Comparison of ENCODE assay signal across 16 mouse cellular contexts in genomic region chr14:48869956-48870355, GRCm38 (mm10).
"Had no signal": no experiment of that assay in that cellular context is flagged by ENCODE, and none has a peak within 500 bp of the region (broad histone marks: within the 10 kb centered on the region; RNA-seq: fewer than 3 reads in every experiment).

No protein-coding gene starts in this region.

- H3K36me3 ChIP-seq: liver, embryonic 13.5 days; liver, embryonic 15.5 days; midbrain, embryonic 13.5 days; midbrain, embryonic 15.5 days; neural tube, embryonic 12.5 days; stomach, embryonic 15.5 days had no signal

- H3K27ac ChIP-seq: liver, embryonic 13.5 days; liver, embryonic 15.5 days; macrophage; midbrain, embryonic 13.5 days; midbrain, embryonic 15.5 days; neural tube, embryonic 12.5 days; stomach, embryonic 15.5 days had no signal

- H3K4me1 ChIP-seq: liver, embryonic 13.5 days; liver, embryonic 15.5 days; megakaryocyte, embryonic 14.5 days; midbrain, embryonic 13.5 days; midbrain, embryonic 15.5 days; neural tube, embryonic 12.5 days; stomach, embryonic 15.5 days had no signal

- H3K4me2 ChIP-seq: liver, embryonic 11.5 days; liver, embryonic 13.5 days; liver, embryonic 15.5 days; midbrain, embryonic 11.5 days; midbrain, embryonic 13.5 days; midbrain, embryonic 15.5 days; neural tube, embryonic 12.5 days; stomach, embryonic 15.5 days had no signal

- DNase-seq: liver, embryonic 13.5 days; liver, postnatal 0 days; lung, adult 2 months; right cerebral cortex, postnatal 14 days; thymus, adult 18-20 months; thymus, postnatal 14 days; thymus, postnatal 36 days had no signal

- H3K4me3 ChIP-seq: liver, embryonic 13.5 days; liver, embryonic 15.5 days; megakaryocyte, embryonic 14.5 days; midbrain, embryonic 13.5 days; midbrain, embryonic 15.5 days; neural tube, embryonic 12.5 days; stomach, embryonic 15.5 days had no signal

- H3K9ac ChIP-seq: liver, embryonic 13.5 days; liver, embryonic 15.5 days; liver, postnatal 0 days; midbrain, embryonic 13.5 days; midbrain, embryonic 15.5 days; neural tube, embryonic 12.5 days; stomach, embryonic 15.5 days had no signal

- ATAC-seq: liver, postnatal 0 days; midbrain, embryonic 13.5 days; midbrain, embryonic 15.5 days had no signal

- H3K27me3 ChIP-seq: liver, embryonic 13.5 days; liver, embryonic 15.5 days; megakaryocyte, embryonic 14.5 days; midbrain, embryonic 13.5 days; midbrain, embryonic 15.5 days; neural tube, embryonic 12.5 days; stomach, embryonic 15.5 days had no signal

- H3K9me3 ChIP-seq: liver, embryonic 13.5 days; liver, embryonic 15.5 days; midbrain, embryonic 13.5 days; midbrain, embryonic 15.5 days; neural tube, embryonic 12.5 days; stomach, embryonic 15.5 days had no signal
